8 mouse cellular contexts compared by ENCODE assay signal in the genomic region with DNA sequence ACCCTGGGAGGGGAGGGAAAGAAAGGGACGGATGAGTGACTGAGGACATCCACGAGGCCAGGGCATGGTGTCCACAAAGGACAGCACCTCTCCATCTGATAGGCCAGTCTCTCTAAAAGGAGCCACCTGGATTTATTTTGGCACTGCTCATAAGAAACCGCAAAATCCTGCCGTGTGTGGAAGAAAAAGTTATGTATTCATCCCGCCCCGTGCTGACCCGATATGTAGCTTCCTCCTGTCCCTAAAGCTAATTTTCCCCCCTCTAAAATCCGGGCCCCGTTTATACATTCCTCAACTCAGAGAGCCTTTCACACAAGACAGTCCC. TPM values are rescaled to one million over a fixed set of nuclear protein-coding genes. Genes with fewer than 3 reads are reported as not detected.
A peak's percentile ranks its signal among the peaks of the same experiment; 100 is the strongest.
DNase-seq lines count a peak whose midpoint lies in the region; ATAC-seq lines count a peak whose summit lies in the region.

No protein-coding gene starts in this region.

- WGBS in neural tube, embryonic 11.5 days = 0% methylated on average over 9 of the region's 9 CpGs
- WGBS in forebrain, embryonic 14.5 days = 0% methylated on average over 9 of the region's 9 CpGs
- 2% methylated on average over 9 of the region's 9 CpGs for WGBS in limb, embryonic 13.5 days
- 0% methylated on average over 9 of the region's 9 CpGs for WGBS in stomach, embryonic 14.5 days

- H3K27ac ChIP-seq in neural tube, embryonic 11.5 days (ENCODE audit: low read depth, low read length) = peak overlapping the region; percentile 85
- H3K27ac ChIP-seq in forebrain, embryonic 14.5 days (ENCODE audit: low read depth, low read length) = peak overlapping the region; percentile 80
- peak overlapping the region; percentile 99 for H3K27ac ChIP-seq in limb, embryonic 13.5 days
- H3K27ac ChIP-seq in stomach, embryonic 14.5 days (ENCODE audit: low read length) = peak overlapping the region; percentile 99

- peak overlapping the region; percentile 91 for H3K4me2 ChIP-seq in neural tube, embryonic 11.5 days (ENCODE audit: low read depth)
- peak overlapping the region; percentile 84 for H3K4me2 ChIP-seq in forebrain, embryonic 14.5 days (ENCODE audit: low read length)
- peak overlapping the region; percentile 94 for H3K4me2 ChIP-seq in limb, embryonic 13.5 days (replicated peaks)
- peak overlapping the region; percentile 80 for H3K4me2 ChIP-seq in stomach, embryonic 14.5 days (replicated peaks; ENCODE audit: low read depth, low read length)

- H3K36me3 ChIP-seq in neural tube, embryonic 11.5 days (ENCODE audit: control insufficient read depth, insufficient read depth, low read length) = peaks cover 8% of the 10 kb centered on the region; the same call in 1 of the 2 replicates
- H3K36me3 ChIP-seq in forebrain, embryonic 14.5 days (ENCODE audit: control insufficient read depth, insufficient read depth, low read length) = peaks cover 10% of the 10 kb centered on the region; the same call in 1 of the 2 replicates
- H3K36me3 ChIP-seq in limb, embryonic 13.5 days = peaks cover 35% of the 10 kb centered on the region
- H3K36me3 ChIP-seq in stomach, embryonic 14.5 days (ENCODE audit: control insufficient read depth, insufficient read depth, low read length) = peaks cover 23% of the 10 kb centered on the region; the same call in 1 of the 2 replicates

- no peak for DNase-seq in neural tube, embryonic 11.5 days (ENCODE audit: low spot score)
- DNase-seq in neural tube, embryonic 10.5 days (ENCODE audit: extremely low spot score, low spot score) = no peak
- DNase-seq in forebrain, embryonic 14.5 days (ENCODE audit: low spot score) = no peak
- DNase-seq in cerebellum, postnatal 14 days = no peak
- no peak for DNase-seq in retina, embryonic 14.5 days (ENCODE audit: low spot score)
- no peak for DNase-seq in adrenal gland, adult 2 months

- H3K9me3 ChIP-seq in neural tube, embryonic 11.5 days (ENCODE audit: control insufficient read depth, low read length) = no peaks in the 10 kb centered on the region
- no peaks in the 10 kb centered on the region for H3K9me3 ChIP-seq in forebrain, embryonic 14.5 days (replicated peaks; ENCODE audit: control insufficient read depth, low read length)
- H3K9me3 ChIP-seq in limb, embryonic 13.5 days = no peaks in the 10 kb centered on the region
- H3K9me3 ChIP-seq in stomach, embryonic 14.5 days (ENCODE audit: control insufficient read depth, low read depth, low read length) = no peaks in the 10 kb centered on the region

- peak overlapping the region; percentile 94 for H3K9ac ChIP-seq in neural tube, embryonic 11.5 days (ENCODE audit: low read length)
- peak overlapping the region; percentile 75 for H3K9ac ChIP-seq in forebrain, embryonic 14.5 days (ENCODE audit: low read length)
- H3K9ac ChIP-seq in limb, embryonic 13.5 days = peak overlapping the region; percentile 100
- peak overlapping the region; percentile 100 for H3K9ac ChIP-seq in stomach, embryonic 14.5 days (replicated peaks; ENCODE audit: low read depth, low read length)

- ATAC-seq in neural tube, embryonic 11.5 days (ENCODE audit: insufficient read depth, low FRiP score, low TSS enrichment) = no peak
- ATAC-seq in forebrain, embryonic 14.5 days = no peak
- ATAC-seq in limb, embryonic 13.5 days (ENCODE audit: low FRiP score, low read depth) = no peak
- no peak for ATAC-seq in stomach, embryonic 14.5 days (ENCODE audit: insufficient number of reproducible peaks, insufficient read depth, low FRiP score, low read depth)

- peak overlapping the region; percentile 91 for H3K4me3 ChIP-seq in neural tube, embryonic 11.5 days (ENCODE audit: low read depth, low read length)
- H3K4me3 ChIP-seq in forebrain, embryonic 14.5 days (ENCODE audit: low read depth, low read length) = peak overlapping the region; percentile 59
- H3K4me3 ChIP-seq in limb, embryonic 13.5 days = peak overlapping the region; percentile 91
- peak overlapping the region; percentile 87 for H3K4me3 ChIP-seq in stomach, embryonic 14.5 days (ENCODE audit: low read depth, low read length)

- H3K4me1 ChIP-seq in neural tube, embryonic 11.5 days (ENCODE audit: control insufficient read depth, insufficient read depth, low read length) = peaks cover 10% of the 10 kb centered on the region
- H3K4me1 ChIP-seq in forebrain, embryonic 14.5 days (ENCODE audit: control insufficient read depth, insufficient read depth, low read length) = peaks cover 14% of the 10 kb centered on the region
- peaks cover 16% of the 10 kb centered on the region for H3K4me1 ChIP-seq in limb, embryonic 13.5 days
- no peaks in the 10 kb centered on the region for H3K4me1 ChIP-seq in stomach, embryonic 14.5 days (ENCODE audit: control insufficient read depth, insufficient read depth, low read length)

- H3K27me3 ChIP-seq in neural tube, embryonic 11.5 days (ENCODE audit: control insufficient read depth, insufficient read depth, low read length) = peaks cover 3% of the 10 kb centered on the region; the same call in 1 of the 2 replicates
- H3K27me3 ChIP-seq in forebrain, embryonic 14.5 days (replicated peaks; ENCODE audit: control insufficient read depth, insufficient read depth, low read length) = peaks cover 5% of the 10 kb centered on the region; the same call in 1 of the 2 replicates
- H3K27me3 ChIP-seq in limb, embryonic 13.5 days = no peaks in the 10 kb centered on the region
- H3K27me3 ChIP-seq in stomach, embryonic 14.5 days (ENCODE audit: control insufficient read depth, insufficient read depth, low read length) = no peaks in the 10 kb centered on the region

RNA-seq across cellular contexts. Expression of a gene that starts 2.3 kb away (rescaled TPM):
- 135 and 139 TPM in 2 replicates for polyA plus RNA-seq in neural tube, embryonic 11.5 days (2014; fragmentation: Nextera tagmentation; extraction: Ambion mirVana)
- polyA plus RNA-seq in forebrain, embryonic 14.5 days (2014; fragmentation: Nextera tagmentation; extraction: Ambion mirVana) = 39.7 and 45.5 TPM in 2 replicates
- 134 and 146 TPM in 2 replicates for polyA plus RNA-seq in limb, embryonic 13.5 days (2015; fragmentation: Nextera tagmentation; extraction: Ambion mirVana)
- 228 and 245 TPM in 2 replicates for polyA plus RNA-seq in stomach, embryonic 14.5 days (2014; fragmentation: Nextera tagmentation; extraction: Ambion mirVana)
- 100 to 1,000 TPM; 191 to 215 TPM for total RNA-seq in adrenal gland, adult 2 months (2021)
- polyA plus RNA-seq in adrenal gland, adult 2 months (2012; rRNA removed) = 458 and 470 TPM in 2 replicates
